Mouse (Mus musculus) G1E-ER4 (cell line): ENCODE data around the gene Spata45. TPM values are rescaled to one million over a fixed set of nuclear protein-coding genes. Genes with fewer than 3 reads are reported as not detected.

Experiments
- GATA1 ChIP-seq: IDR thresholded peaks from one replicate; pipeline ENCODE4 v1.8.0; 2012; ENCODE audit warnings: low read length, inconsistent platforms
- polyA plus RNA-seq: library from polyadenylated mRNA; stranded (reverse); fragments of >175 nt; gene quantifications from 2 replicates; pipeline ENCODE4 v1.2.3, GENCODE M21; 2012

Spata45 gene
- polyA plus RNA-seq, 1 experiment, result not detected

DNA sequence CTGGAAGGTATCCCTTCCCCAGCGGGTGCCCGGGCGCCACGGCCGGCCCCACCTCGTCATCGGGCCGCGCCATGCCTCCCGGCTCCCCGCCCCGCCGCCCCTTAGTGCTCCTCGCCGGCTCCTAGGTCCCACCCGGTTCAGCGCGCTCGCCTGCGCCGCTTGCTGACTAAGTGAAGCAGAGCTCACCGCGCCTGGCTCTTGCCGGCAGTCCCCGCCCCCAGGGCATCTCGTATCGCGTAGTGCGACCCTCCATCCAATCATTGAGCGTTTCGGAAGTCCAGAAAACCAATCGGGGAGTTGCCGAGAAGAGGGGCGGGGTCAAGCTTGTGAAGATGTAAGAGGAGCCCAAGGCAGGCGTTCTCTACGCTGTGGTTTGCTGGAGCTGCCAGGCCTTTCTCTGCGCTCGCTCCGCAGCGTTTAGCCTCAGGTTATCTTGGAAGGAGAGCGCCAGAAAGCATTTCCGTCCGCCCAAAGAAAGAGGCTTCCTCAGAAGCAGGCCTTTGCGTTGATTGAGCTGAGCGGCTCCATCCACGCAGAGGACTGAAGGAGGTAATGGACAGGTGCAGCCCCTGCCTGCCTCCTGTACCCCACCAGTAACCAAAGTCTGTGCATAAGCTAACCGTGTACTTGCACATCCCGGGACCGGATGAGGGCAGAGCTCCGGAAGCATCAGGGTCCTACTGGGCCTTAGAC, 10.3 kb upstream of the Spata45 start, which contains the start of gene Flvcr1:
TSS of gene Flvcr1 (minus strand) at position 138 of the 693 bp plus-strand sequence.
- TF ChIP-seq GATA1, result no peak

DNA sequence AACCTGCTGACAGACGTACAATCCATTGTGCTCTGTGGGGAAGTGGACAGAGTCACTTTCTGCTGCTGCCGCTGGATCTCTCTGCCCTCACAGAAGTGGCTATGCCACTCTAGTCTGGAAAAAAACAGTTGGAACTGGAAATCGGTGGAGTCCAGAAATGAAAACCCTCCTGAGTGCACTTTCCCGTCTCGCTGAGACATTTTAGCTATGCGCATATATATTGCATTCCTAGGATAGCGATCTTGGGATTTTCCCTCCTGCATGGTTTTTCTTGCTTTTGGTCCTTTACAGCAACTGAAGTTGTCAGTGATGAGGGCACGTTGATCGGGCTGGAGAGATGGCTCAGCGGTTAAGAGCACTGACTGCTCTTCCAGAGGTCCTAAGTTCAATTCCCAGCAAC, 6.3 kb upstream of the Spata45 start:
- no peak for TF ChIP-seq GATA1

DNA sequence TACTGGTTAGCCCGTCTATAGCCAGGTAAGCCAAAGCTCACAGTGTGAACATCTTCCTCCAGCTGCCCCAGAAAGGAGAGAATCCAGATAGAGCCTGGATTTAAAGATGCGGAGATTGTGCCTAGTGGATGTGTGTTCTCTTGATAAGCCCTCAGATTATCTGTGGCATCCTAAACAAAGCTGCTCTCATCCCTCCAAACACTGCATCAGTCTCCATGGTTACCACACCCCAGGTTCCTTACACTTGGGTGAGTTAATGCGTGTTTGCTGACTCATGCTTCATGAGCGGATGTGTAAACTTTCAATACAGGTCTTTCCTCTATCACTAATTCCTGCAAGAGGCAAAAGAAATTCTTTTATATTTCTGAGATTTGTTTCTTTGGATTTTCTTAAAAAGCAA, 790 bp upstream of the Spata45 start:
- peak; percentile 41 for TF ChIP-seq GATA1

DNA sequence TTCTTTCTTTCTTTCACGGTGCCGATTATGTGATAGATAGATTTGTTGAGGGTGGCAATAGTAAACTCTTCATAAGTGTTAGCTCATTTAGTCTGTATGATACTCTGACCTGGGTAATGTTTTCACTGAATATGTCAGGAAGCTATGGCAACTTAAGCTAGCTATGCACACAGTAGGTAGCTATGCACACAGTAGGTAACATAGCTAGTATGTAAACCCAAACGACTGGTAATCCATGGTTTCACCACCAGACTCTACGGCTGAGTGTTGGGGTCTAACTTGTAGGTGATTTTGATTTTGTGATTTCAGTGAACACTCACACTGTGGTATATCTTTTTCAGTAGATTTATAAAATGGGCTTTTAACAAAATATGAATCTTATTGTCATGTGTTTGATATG, 1.6 kb downstream of the Spata45 start:
- no peak for TF ChIP-seq GATA1

DNA sequence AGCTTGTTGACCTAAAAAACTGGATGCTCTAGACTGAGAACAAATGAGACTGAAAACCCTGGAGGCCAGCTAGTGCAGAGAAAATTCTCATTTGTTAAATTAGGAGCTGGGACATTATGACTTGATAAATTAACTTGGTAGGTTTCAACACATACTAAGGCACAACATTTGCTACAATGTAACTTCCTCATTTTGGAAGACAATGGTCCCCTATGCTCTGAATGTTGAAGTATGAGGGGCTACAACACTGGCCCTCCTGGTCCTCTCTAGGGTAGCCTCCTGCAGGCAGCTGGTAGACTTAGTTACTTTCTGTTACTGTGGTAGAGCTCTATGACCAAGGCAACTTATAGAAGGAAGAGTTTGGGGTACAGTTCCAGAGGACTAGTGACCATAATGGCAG, 4.9 kb downstream of the Spata45 start:
- no peak for TF ChIP-seq GATA1

DNA sequence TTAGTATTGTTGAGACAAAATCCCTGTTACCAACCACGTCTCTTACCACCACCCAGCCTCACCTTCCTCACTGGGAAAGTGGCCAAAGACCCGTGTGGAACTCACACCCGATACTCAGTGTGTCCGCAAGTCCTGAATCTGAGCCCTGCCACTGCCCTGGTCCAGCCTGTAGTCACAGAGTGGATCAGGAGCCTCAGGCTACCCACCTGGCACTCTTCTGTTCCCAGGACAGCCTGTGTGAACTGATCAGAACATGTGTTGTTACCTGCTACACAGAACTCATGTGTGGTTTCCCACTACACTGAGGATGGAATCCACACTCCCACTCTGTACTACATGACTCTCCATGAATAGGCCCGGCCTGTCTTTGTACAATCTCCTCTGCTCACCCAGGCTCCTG, 5.7 kb downstream of the Spata45 start:
- no peak for TF ChIP-seq GATA1

DNA sequence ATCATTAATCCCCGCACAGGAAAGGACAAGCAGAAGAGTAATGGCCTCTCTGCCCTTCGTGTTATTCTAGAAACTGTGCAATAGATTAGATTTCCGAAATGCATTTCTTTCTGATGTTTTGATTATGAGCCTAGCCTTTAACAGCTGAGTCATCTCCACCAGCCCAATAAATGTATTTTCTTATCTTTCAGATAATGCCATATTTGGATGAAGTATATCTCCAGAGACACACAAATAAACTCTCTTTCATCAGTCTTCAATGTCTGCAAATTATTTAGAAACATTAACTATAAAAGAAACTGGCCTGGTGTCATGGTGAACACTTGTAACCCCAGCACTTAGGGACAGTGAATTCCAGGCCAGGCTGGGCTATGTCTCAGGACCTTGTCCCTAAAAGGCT, 6.2 kb downstream of the Spata45 start:
- peak; percentile 34 for TF ChIP-seq GATA1

DNA sequence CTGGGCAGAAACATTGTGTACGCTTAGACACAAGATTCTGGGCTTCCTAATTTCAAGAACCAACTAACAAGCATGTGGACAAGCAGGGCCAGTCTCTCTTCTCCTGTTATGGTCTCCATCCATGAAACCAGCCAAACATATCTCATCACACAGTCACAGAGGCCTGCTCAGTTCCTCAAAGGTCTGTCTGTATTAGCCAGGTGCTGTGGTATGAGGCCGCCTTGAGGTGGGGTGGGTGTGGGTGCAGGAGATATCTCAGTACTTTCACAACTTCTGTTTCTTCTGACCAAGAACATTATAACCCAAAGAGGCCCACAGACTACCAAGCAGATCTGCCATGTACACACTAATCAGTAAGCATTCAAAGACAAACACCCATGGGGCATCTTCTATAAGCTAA, 8.8 kb downstream of the Spata45 start:
- TF ChIP-seq GATA1, result no peak

DNA sequence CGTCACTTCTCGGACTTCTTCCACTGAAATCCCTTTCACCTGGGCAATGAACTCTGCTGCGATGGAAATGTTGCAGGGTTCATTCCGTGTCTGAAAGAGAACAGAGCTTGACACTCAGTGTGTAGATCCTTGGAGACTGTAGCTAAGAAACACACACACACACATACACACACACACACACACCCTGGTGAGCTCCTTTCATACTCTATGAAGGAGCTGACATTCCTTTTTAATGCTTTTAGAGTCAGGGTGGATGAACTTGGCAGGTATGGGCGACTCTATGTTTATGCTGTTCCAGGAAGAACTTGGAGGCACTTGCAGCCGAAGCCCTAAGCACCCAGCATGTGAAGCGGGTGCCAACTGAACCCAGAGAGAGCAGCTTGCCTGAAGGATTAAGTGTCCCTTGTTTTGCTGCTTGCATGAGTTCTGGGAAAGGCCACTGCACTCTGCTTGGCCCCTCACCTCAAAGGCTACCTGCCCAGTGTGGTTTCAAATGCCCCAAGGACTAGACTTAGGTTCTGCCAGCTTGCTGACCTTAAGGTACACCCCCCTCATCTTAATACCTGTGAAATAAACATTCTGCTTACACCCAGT, 9.9 kb downstream of the Spata45 start:
- TF ChIP-seq GATA1, result no peak

DNA sequence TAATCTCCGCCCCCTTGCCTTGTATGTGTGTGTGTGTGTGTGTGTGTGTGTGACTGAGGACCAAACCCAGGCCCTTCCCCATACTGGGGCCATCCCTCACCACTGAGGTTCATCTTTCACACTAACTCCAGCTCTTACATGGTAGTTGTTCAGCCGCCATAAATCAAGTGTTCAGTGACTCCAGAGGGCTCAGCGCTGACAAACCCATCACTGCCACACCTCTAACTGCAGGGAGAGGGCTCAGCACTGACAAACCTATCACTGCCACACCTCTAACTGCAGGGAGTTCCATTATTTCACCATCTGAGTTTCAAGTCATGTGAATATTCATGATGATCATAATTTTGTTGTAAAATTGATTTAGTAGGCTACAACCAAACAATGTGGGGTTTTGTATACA, 17.1 kb downstream of the Spata45 start:
- no peak for TF ChIP-seq GATA1

DNA sequence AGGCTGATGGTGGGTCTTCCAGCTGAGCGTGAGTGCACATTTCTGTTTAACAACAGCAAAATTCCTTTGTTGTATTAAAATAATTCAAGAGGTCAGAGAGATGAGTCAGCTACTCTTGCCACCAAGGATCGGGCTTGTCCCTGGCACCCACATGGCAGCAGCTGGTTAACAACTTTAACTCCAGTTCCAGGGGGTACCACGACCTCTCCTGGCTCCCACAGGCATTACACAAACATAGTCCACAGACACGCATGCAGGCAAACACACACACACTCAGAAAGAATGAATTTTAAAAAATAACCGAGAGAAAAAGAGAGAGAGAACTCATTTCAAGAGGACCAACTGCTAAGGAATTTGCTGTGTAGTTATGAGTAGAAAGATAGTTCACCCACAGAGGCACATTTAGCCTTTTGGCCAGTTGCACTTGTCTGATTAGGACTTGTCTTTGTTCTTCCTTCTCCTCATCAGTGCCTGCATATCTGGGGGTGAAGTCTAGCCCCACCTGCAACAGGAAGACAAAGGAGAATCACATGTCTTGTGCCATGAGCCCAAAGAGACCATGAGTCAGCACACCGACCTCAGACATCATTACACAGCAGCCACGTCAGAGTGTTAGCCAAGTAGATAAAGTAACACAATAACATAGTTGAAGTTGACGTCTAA, 18.6 kb downstream of the Spata45 start:
- TF ChIP-seq GATA1, result peak; percentile 93

DNA sequence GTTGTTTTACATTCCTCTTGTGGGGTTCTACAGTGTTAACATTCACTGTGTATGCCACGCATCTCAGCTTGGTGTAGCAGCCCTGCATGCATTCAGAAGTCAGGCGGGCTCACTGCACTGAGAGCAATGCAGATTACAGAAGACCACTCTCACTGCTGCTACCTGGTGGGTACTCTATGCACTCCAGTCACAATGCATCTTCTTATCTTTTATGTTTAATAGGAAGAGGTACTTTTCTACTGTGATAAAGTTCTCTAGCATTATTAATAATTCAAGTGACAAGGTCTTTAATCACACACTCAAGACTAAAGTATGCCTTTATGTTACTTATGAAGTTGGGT, 19.1 kb downstream of the Spata45 start:
- TF ChIP-seq GATA1, result no peak

DNA sequence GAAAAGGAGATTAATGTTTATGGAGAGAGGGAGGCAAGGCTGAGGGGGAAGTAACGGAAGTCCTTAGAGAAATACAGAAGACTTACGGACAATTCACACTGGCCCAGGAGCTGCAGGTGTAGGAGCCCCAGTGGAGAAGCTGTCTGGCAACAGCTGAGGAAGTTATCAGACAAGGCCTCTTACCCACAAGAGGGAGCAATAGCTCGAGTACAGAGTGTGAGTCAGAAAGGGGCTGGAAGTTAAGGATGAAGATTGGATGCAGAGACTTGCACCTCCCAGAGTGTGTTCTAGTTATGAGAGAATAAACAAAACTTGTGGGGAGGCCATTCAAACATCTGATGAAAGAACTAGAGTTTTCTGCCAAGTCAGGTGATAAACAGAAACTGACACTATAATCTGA, 21.0 kb downstream of the Spata45 start:
- TF ChIP-seq GATA1, result no peak

DNA sequence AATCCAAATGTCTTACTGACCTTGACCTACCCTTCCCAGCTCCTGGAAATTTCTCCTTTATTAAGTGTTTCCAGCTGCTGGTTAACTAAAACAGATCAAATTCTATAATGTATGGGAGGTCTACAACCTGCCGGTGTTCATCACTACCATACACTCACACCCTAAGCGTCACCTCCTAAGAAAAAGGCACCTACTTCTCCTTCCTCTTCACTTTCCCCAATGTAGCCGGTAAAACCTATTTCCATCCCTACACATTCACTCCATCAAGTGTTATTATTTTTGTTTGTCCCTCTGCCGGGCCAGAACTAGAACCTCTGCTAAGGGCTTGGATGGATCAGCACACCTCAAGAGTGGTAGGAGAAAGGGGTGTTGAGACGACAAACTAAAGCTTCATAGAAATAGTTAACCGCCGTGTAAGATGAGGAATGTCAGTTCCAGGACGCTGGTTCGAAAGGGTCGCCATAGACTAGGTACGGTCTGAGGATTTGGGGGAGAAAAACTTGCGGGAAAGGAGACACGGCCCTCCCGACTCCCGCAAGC, 25.9 kb downstream of the Spata45 start:
- TF ChIP-seq GATA1, result no peak

DNA sequence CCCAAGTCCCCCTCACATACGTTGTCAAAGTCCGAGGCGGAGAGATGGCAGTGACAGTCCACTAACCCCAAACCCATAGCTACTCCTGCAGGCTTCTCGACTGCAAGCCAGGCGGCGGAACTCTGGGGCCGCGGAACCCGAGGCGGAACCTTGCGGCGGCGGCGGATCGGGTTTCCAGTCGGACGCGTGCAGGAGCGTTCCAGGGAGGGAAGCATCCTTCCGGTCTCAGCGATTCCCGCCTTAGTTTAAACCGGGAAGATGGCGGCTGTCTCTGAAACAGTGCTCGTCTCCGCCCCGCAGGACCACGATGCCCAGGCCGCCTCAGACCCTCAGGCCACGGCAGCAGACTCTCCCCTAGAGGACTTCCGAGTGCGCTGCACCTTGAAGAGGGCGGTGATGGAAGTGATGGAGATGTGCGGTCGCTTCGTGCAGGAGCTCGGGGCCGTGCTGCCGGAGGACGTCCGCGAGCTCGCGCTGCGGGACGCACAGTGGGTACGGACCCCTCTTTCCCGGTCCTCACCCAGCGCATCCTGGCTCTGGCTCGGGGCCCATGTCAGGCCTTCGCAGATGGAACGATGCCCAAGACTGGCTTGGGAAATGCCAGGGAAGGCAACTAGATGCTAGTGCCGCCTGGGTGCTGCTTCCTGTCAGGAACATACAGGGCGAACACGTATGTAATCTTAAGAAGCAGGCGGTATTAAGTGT, 26.5 kb downstream of the Spata45 start, which contains the start of the genes Tatdn3 and Nsl1:
TSS of gene Tatdn3 (minus strand) at position 152 of the 705 bp plus-strand sequence.
TSS of gene Nsl1 (plus strand) at position 232 of the 705 bp plus-strand sequence.
- TF ChIP-seq GATA1, result no peak

DNA sequence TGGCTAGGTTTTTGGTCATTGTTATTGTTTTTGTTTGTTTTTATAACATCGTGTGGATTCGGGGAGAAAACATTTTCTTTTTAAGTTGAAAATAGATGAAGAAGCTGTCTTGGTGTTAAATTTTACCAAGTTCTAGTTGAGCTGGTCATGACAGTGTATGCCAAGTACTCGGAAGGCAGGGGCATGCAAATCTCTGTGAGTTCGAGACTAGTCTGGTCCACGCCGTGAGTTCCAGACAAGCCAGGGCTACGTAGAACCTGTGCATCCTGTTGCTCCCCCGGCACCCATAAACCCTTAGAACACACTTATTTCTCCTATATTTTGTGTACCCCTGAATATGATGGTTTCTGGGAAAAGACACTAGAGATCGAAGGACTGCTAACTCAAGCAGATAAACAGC, 27.3 kb downstream of the Spata45 start:
- no peak for TF ChIP-seq GATA1
